Mouse (Mus musculus) CH12.LX (cell line): ENCODE data around the gene Sez6l2. TPM values are rescaled to one million over a fixed set of nuclear protein-coding genes. Genes with fewer than 3 reads are reported as not detected.
A peak's percentile ranks its signal among the peaks of the same experiment; 100 is the strongest.

Experiments
- DNase-seq: peaks from one replicate; pipeline ENCODE4 v3.0.0-alpha.2; 2013; ENCODE audit errors: extremely low read depth
- H3K27ac ChIP-seq: 2 replicates; pipeline ENCODE4 v1.5.1; 2012; ENCODE audit warnings: low read depth, mild to moderate bottlenecking, control low read depth, moderate library complexity; ENCODE audit not compliant: insufficient read depth
- H3K27me3 ChIP-seq: replicated peaks from 2 replicates; pipeline ENCODE3; 2012; ENCODE audit warnings: inconsistent platforms
- H3K36me3 ChIP-seq, 2 experiments: replicated peaks in 1 of 2; 2 replicates each; pipeline versions ENCODE3 to v1.6.1; 2012; ENCODE audit warnings: inconsistent platforms in 1 of 2, low read length in 1 of 2, mild to moderate bottlenecking in 1 of 2, mixed read lengths in 1 of 2, moderate library complexity in 1 of 2; ENCODE audit not compliant: control insufficient read depth in 1 of 2, insufficient read depth in 1 of 2
- H3K4me1 ChIP-seq, 2 experiments: 2 replicates each; pipeline ENCODE4 v1.6.1; 2012; ENCODE audit warnings: inconsistent platforms in 1 of 2, moderate library complexity in 1 of 2; ENCODE audit not compliant: insufficient read depth in 2 of 2, control insufficient read depth in 1 of 2
- H3K4me2 ChIP-seq: 2 replicates; pipeline ENCODE4 v1.6.1; 2012; ENCODE audit warnings: low read depth, mild to moderate bottlenecking, control low read depth; ENCODE audit not compliant: poor library complexity, insufficient read depth, severe bottlenecking
- H3K4me3 ChIP-seq, 3 experiments: fragments of 150-350 bp in 1 of 3; sonication (generic) in 1 of 3; replicated peaks in 1 of 3; 2 replicates each; pipeline versions ENCODE3 to v1.5.1; 2011 to 2012; ENCODE audit warnings: low read depth in 2 of 3, low read length in 2 of 3, mild to moderate bottlenecking in 2 of 3, moderate library complexity in 2 of 3, control low read depth in 1 of 3, improper control_type of control experiment in 1 of 3, inconsistent platforms in 1 of 3, mixed read lengths in 1 of 3; ENCODE audit not compliant: poor library complexity in 1 of 3
- H3K79me2 ChIP-seq: replicated peaks from 2 replicates; pipeline ENCODE4 v1.6.1; 2012; ENCODE audit warnings: mild to moderate bottlenecking, moderate library complexity; ENCODE audit not compliant: control insufficient read depth, poor library complexity, insufficient read depth, severe bottlenecking; ENCODE audit errors: extremely low read depth
- H3K9ac ChIP-seq: 2 replicates; pipeline ENCODE4 v1.6.1; 2012; ENCODE audit warnings: low read depth, mild to moderate bottlenecking, control low read depth, moderate library complexity; ENCODE audit not compliant: insufficient read depth
- H3K9me3 ChIP-seq: replicated peaks from 2 replicates; pipeline ENCODE3; 2012; ENCODE audit warnings: low read length, inconsistent platforms, mixed read lengths
- BHLHE40 ChIP-seq: IDR thresholded peaks from 2 replicates; pipeline ENCODE4 v1.6.1; 2011; ENCODE audit warnings: mild to moderate bottlenecking, low read depth, low read length, improper control_type of control experiment
- CHD2 ChIP-seq: IDR thresholded peaks from 2 replicates; pipeline ENCODE4 v1.6.1; 2011; ENCODE audit warnings: low read length, improper control_type of control experiment
- ETS1 ChIP-seq: conservative IDR thresholded peaks from 2 replicates; pipeline ENCODE4 v1.6.1; 2012; ENCODE audit warnings: low read depth, mild to moderate bottlenecking, inconsistent platforms, low read length, improper control_type of control experiment, moderate library complexity
- GABPA ChIP-seq: IDR thresholded peaks from 2 replicates; pipeline ENCODE4 v1.6.1; 2012; ENCODE audit warnings: low read depth, low read length, improper control_type of control experiment, inconsistent platforms; ENCODE audit not compliant: insufficient replicate concordance
- JUND ChIP-seq: conservative IDR thresholded peaks from 2 replicates; pipeline ENCODE4 v1.6.1; 2011; ENCODE audit warnings: low read depth, low read length, improper control_type of control experiment
- KAT2A ChIP-seq: IDR thresholded peaks from 2 replicates; pipeline ENCODE4 v1.6.1; 2012; ENCODE audit warnings: low read length, improper control_type of control experiment, inconsistent platforms; ENCODE audit not compliant: insufficient replicate concordance
- MAFK ChIP-seq: IDR thresholded peaks from 2 replicates; pipeline ENCODE4 v1.6.1; 2011; ENCODE audit warnings: low read length, improper control_type of control experiment; ENCODE audit not compliant: insufficient replicate concordance
- MAX ChIP-seq: IDR thresholded peaks from 2 replicates; pipeline ENCODE4 v1.6.1; 2011; ENCODE audit warnings: low read length, improper control_type of control experiment
- MAZ ChIP-seq: IDR thresholded peaks from 2 replicates; pipeline ENCODE4 v1.6.1; 2012; ENCODE audit warnings: low read depth, mild to moderate bottlenecking, inconsistent platforms, low read length, improper control_type of control experiment, moderate library complexity
- MXI1 ChIP-seq: IDR thresholded peaks from 2 replicates; pipeline ENCODE4 v1.6.1; 2011; ENCODE audit warnings: mild to moderate bottlenecking, low read depth, low read length, improper control_type of control experiment
- MYC ChIP-seq: IDR thresholded peaks from 2 replicates; pipeline ENCODE4 v1.6.1; 2011; ENCODE audit warnings: low read depth, mild to moderate bottlenecking, improper control_type of control experiment, low read length
- NRF1 ChIP-seq: IDR thresholded peaks from 2 replicates; pipeline ENCODE4 v1.6.1; 2014; ENCODE audit warnings: low read depth, mild to moderate bottlenecking, inconsistent platforms, low read length, improper control_type of control experiment, moderate library complexity
- SIN3A ChIP-seq: IDR thresholded peaks from 2 replicates; pipeline ENCODE4 v1.6.1; 2012; ENCODE audit warnings: low read length, improper control_type of control experiment, inconsistent platforms
- SMC3 ChIP-seq: IDR thresholded peaks from 2 replicates; pipeline ENCODE4 v1.6.1; 2011; ENCODE audit warnings: low read depth, low read length, improper control_type of control experiment
- TBP ChIP-seq: conservative IDR thresholded peaks from 2 replicates; pipeline ENCODE4 v1.6.1; 2011; ENCODE audit warnings: low read depth, low read length, improper control_type of control experiment
- TCF12 ChIP-seq: IDR thresholded peaks from 2 replicates; pipeline ENCODE4 v1.6.1; 2014; ENCODE audit warnings: low read depth, mild to moderate bottlenecking, inconsistent platforms, low read length, improper control_type of control experiment
- UBTF ChIP-seq: IDR thresholded peaks from 2 replicates; pipeline ENCODE4 v1.6.1; 2012; ENCODE audit warnings: low read depth, mild to moderate bottlenecking, inconsistent platforms, low read length, improper control_type of control experiment, moderate library complexity
- ZKSCAN1 ChIP-seq: IDR thresholded peaks from 2 replicates; pipeline ENCODE4 v1.6.1; 2012; ENCODE audit warnings: low read depth, inconsistent platforms, low read length, improper control_type of control experiment, borderline replicate concordance
- ZMIZ1 ChIP-seq: IDR thresholded peaks from 2 replicates; pipeline ENCODE4 v1.6.1; 2012; ENCODE audit warnings: low read depth, mild to moderate bottlenecking, inconsistent platforms, low read length, improper control_type of control experiment
- ZNF384 ChIP-seq: IDR thresholded peaks from 2 replicates; pipeline ENCODE4 v1.6.1; 2012; ENCODE audit warnings: low read depth, low read length, improper control_type of control experiment, inconsistent platforms
- dilution Hi-C: fragments of 300-500 bp; cut with MboI; formaldehyde crosslinking; loops from 2 replicates; pipeline ENCODE4 v1.14.3; 2020; ENCODE audit warnings: low sequenced_read_pairs; ENCODE audit not compliant: extremely low pct_unique_long_range_greater_than_20kb, extremely low pct_ligation_motif_present
- in situ Hi-C: fragments of 300-500 bp; cut with MboI; formaldehyde crosslinking; loops from 3 replicates; pipeline ENCODE4 v1.14.3; 2019; ENCODE audit warnings: low sequenced_read_pairs, low pct_ligation_motif_present, low pct_unique_long_range_greater_than_20kb, mixed read lengths
- polyA plus RNA-seq: library from polyadenylated mRNA; unstranded; fragments of >175 nt; gene quantifications from 2 replicates; pipeline ENCODE4 v1.2.1, GENCODE M21; 2012; ENCODE audit warnings: low read depth; ENCODE audit not compliant: insufficient read length
- total RNA-seq, 2 experiments: library from RNA; depleted of rRNA; stranded (reverse); fragments of 300-350 nt in 1 of 2; fragments of >200 nt in 1 of 2; gene quantifications; 2 replicates each; pipeline ENCODE4 v1.2.3; 2012 to 2014

Gene Sez6l2
- total and polyA plus RNA-seq, 3 experiments, result 7.2 to 29.3 (median 9.9) TPM

- H3K9ac ChIP-seq, result peak overlapping the region; percentile 94
- peak overlapping the region; percentile 96 to 100 (median 98) for H3K4me3 ChIP-seq
- H3K4me1 ChIP-seq, result peaks cover 10 to 34% of the 10 kb centered on the region in 2 experiments; a peak in 3 of 4 replicates
- no peak for DNase-seq
- H3K27me3 ChIP-seq, result no peaks in the 10 kb centered on the region
- dilution Hi-C loops (no loop called here), in situ Hi-C loops (no loop called here)
- no peak for TF ChIP-seq ETS1
- 0 out of 2 replicates have a peak, but pooled peaks have one; percentile 4 for TF ChIP-seq SIN3A
- no peak for TF ChIP-seq ZKSCAN1
- no peak for TF ChIP-seq GABPA
- peak; percentile 64; the same call in 1 of the 2 replicates for TF ChIP-seq BHLHE40
- TF ChIP-seq TCF12, result no peak
- TF ChIP-seq MYC, result peak; percentile 74
- TF ChIP-seq MXI1, result peak; percentile 66
- TF ChIP-seq MAX, result peak; percentile 43; the same call in 1 of the 2 replicates
- no peaks in the 10 kb centered on the region for H3K9me3 ChIP-seq
- peaks cover 21% of the 10 kb centered on the region for H3K79me2 ChIP-seq
- H3K36me3 ChIP-seq, result peaks cover 11 to 36% of the 10 kb centered on the region in 2 experiments
- H3K27ac ChIP-seq, result peak overlapping the region; percentile 22; the same call in 1 of the 2 replicates
- H3K4me2 ChIP-seq, result peak overlapping the region; percentile 59
These were observed 21.3 kb upstream of the Sez6l2 start for GRCm38 (mm10) chr7:126929046-126929445.

GRCm38 (mm10) chr7:126932652-126933051 lies 17.7 kb upstream of the Sez6l2 start:
- H3K4me1 ChIP-seq, result peaks cover 6 to 32% of the 10 kb centered on the region in 2 experiments; a peak in 3 of 4 replicates
- no peak overlapping the region for H3K27ac ChIP-seq
- no peak for DNase-seq
- peaks cover 31 to 70% of the 10 kb centered on the region in 2 experiments for H3K36me3 ChIP-seq
- H3K9ac ChIP-seq, result no peak overlapping the region
- no peak for TF ChIP-seq ZMIZ1
- TF ChIP-seq UBTF, result no peak
- TF ChIP-seq JUND, result no peak
- no peak for TF ChIP-seq MAFK
- no peak for TF ChIP-seq KAT2A
- TF ChIP-seq MAZ, result no peak
- TF ChIP-seq CHD2, result no peak
- no peak for TF ChIP-seq NRF1
- no peak for TF ChIP-seq MXI1
- no peak for TF ChIP-seq ETS1
- no peak for TF ChIP-seq SMC3
- no peak for TF ChIP-seq ZNF384
- no peak for TF ChIP-seq TBP
- TF ChIP-seq, all 38 proteins: peak for 0
- in situ Hi-C loops (no loop called here), dilution Hi-C loops (no loop called here)
- H3K4me2 ChIP-seq, result no peak overlapping the region
- H3K9me3 ChIP-seq, result peaks cover 7% of the 10 kb centered on the region
- H3K4me3 ChIP-seq, result no peak overlapping the region
- H3K27me3 ChIP-seq, result no peaks in the 10 kb centered on the region
- peaks cover 21% of the 10 kb centered on the region for H3K79me2 ChIP-seq
